Mouse (Mus musculus) activated CD4-positive, CD25-positive, alpha-beta regulatory T cell, adult 4 months (primary cell): ENCODE results near the gene Olfr1220. TPM values are rescaled to one million over a fixed set of nuclear protein-coding genes. Genes with fewer than 3 reads are reported as not detected.

Experiments used
- ATAC-seq: one replicate; pipeline ENCODE4 v1.8.0; 2017
- polyA plus RNA-seq, 2 experiments: library from polyadenylated mRNA; unstranded; fragments of 100-300 nt; shearing (Covaris generic); gene quantifications; one replicate each; pipeline ENCODE4 v1.2.1; 2017

Olfr1220 gene
- under 1 TPM in 1 of 2 experiments, not detected in 1; 0.08 TPM for polyA plus RNA-seq

- no peak for ATAC-seq
Measured at GRCm38 (mm10) chr2:89106735-89107134, at the start of gene Olfr1220. Olfr1220 (minus strand) TSS chr2:89106835.

DNA sequence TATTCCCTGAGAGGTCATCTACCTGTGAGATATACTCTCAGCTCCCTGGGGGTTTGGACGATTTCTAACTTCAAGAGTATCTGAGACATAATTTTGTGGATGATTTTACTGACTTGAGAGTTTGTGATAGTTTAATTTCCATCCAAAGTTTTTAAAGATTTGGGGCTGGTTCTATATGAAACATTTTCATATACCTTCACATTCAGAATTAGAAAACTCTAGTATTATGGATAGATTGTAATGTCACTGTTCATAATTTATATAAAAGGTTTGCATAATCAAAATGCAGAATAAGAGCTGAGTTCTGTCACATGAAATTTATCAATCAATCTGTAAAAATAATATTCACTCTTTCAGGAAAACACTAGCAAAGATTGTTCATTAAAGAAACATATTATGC, 44.8 kb upstream of the Olfr1220 start, which contains the start of gene Olfr1223:
Gene Olfr1223, minus strand, starts transcription at position 101 of the 400 bp plus-strand sequence.
- no peak for ATAC-seq

GRCm38 (mm10) chr2:89132954-89133353, 26.3 kb upstream of the Olfr1220 start, which contains the start of gene Olfr1222:
Olfr1222 (minus strand) TSS chr2:89133054.
- no peak for ATAC-seq

GRCm38 (mm10) chr2:89117183-89117582, 10.5 kb upstream of the Olfr1220 start, which contains the start of gene Olfr1221:
Olfr1221 (minus strand) TSS chr2:89117283.
- ATAC-seq = no peak

GRCm38 (mm10) chr2:89105651-89106050, 984 bp downstream of the Olfr1220 start:
- ATAC-seq = no peak

DNA sequence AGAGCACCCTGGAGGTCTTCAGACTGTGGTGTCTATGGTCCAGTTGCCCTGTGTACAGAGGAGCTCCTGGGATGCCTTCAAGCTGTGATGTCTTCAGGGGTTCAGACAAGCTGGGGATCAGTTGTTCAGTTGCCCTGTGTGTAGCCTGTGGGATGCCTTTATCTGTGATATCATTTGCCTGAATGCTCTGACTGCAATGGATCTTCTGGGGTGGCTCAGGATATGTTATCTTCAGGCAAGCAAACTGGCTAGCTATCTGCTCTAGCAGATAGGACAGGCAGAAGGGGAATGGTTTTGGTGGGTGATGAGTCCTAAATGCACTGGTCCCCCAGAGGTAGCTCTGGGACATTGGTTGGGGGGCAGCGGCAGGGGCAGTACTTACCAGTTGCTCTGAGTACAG, 12.8 kb downstream of the Olfr1220 start:
- ATAC-seq = no peak

GRCm38 (mm10) chr2:89083413-89083812, 23.2 kb downstream of the Olfr1220 start, which contains the start of gene Olfr1219:
Olfr1219 (minus strand) TSS chr2:89083513.
- no peak for ATAC-seq

DNA sequence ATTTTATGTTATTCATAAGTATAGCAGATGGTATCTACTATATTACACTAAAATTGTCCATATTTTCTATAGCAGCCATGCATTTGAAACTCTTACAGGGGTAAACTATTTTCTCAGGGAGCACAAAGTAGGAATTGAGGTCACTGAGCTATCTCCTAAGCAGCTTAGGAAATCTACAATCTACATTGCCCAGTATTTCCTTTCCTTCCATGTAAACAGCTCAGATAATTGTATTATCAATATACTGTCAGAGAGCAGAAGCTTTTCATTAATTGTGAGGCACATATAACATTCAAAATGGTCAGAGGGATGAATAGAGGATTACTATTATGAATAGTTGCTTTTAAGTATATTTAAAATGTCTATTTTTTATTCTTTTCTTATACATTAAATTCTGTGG, 25.1 kb downstream of the Olfr1220 start:
- no peak for ATAC-seq

DNA sequence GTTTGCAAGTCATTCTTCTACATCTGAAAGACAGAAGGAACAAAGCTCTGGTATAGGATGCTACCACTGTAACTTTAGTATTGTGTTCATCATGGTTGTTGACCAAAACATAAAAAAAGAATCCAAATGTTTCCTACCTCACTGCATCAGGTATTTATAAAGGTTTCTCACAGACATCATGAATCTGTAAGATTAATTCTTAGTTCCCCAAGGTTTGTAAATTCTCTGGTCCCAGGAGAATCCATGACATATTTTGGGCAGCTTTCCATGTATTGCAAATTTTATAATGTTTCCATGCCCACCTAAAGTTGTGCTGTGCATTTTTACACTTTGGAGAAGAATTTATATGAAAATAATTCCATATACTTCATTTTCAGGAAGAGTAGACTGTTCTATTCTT, 45.5 kb downstream of the Olfr1220 start, which contains the start of gene Olfr1218:
Gene Olfr1218, minus strand, starts transcription at position 101 of the 400 bp plus-strand sequence.
- ATAC-seq = no peak

Other genes starting within 250 kb of the Olfr1220 start
- gene Olfr1206, start 243.6 kb downstream of the Olfr1220 start, polyA plus RNA-seq = under 1 TPM in 1 of 2 experiments, not detected in 1; 0.29 TPM
- gene Olfr1208, start 204.5 kb downstream of the Olfr1220 start, polyA plus RNA-seq = under 1 TPM in 1 of 2 experiments, not detected in 1; 0.21 TPM
- gene Olfr1209, start 191.7 kb downstream of the Olfr1220 start, polyA plus RNA-seq = not detected
- not detected for gene Olfr1211, start 168.7 kb downstream of the Olfr1220 start, polyA plus RNA-seq
- gene Olfr1212, start 152.9 kb downstream of the Olfr1220 start, polyA plus RNA-seq = not detected
- gene Gm13762, start 126.6 kb downstream of the Olfr1220 start, polyA plus RNA-seq = not detected
- not detected for gene Olfr1214, start 114.2 kb downstream of the Olfr1220 start, polyA plus RNA-seq
- gene Olfr1215, start 99.9 kb downstream of the Olfr1220 start, polyA plus RNA-seq = not detected
- gene Olfr1216, start 88.5 kb downstream of the Olfr1220 start, polyA plus RNA-seq = not detected
- gene Olfr1217, start 74.8 kb downstream of the Olfr1220 start, polyA plus RNA-seq = not detected
- gene Olfr1218, start 45.6 kb downstream of the Olfr1220 start, polyA plus RNA-seq = not detected
- not detected for gene Olfr1219, start 23.3 kb downstream of the Olfr1220 start, polyA plus RNA-seq
- gene Olfr1221, start 10.4 kb upstream of the Olfr1220 start, polyA plus RNA-seq = not detected
- not detected for gene Olfr1222, start 26.2 kb upstream of the Olfr1220 start, polyA plus RNA-seq
- gene Olfr1223, start 44.7 kb upstream of the Olfr1220 start, polyA plus RNA-seq = not detected
- gene Olfr1224-ps1, start 57.3 kb upstream of the Olfr1220 start, polyA plus RNA-seq = not detected
- gene Olfr1225, start 67.8 kb upstream of the Olfr1220 start, polyA plus RNA-seq = not detected
- gene Olfr1226, start 93.2 kb upstream of the Olfr1220 start, polyA plus RNA-seq = not detected
- gene Olfr1228, start 147.2 kb upstream of the Olfr1220 start, polyA plus RNA-seq = not detected
- gene Olfr1229, start 181.2 kb upstream of the Olfr1220 start, polyA plus RNA-seq = not detected
- not detected for gene Olfr1230, start 190.4 kb upstream of the Olfr1220 start, polyA plus RNA-seq
- gene Olfr1231, start 200.2 kb upstream of the Olfr1220 start, polyA plus RNA-seq = not detected
- gene Olfr1232, start 222.8 kb upstream of the Olfr1220 start, polyA plus RNA-seq = not detected
- gene Olfr1233, start 235.6 kb upstream of the Olfr1220 start, polyA plus RNA-seq = under 1 TPM in 1 of 2 experiments, not detected in 1; 0.05 TPM